Mouse (Mus musculus): Measurements from ENCODE around the gene Idh1. TPM values are rescaled to one million over a fixed set of nuclear protein-coding genes. Genes with fewer than 3 reads are reported as not detected.

Gene Idh1
- total RNA-seq, 2 experiments from 2014 or later, result 202 to 378 TPM

DNA sequence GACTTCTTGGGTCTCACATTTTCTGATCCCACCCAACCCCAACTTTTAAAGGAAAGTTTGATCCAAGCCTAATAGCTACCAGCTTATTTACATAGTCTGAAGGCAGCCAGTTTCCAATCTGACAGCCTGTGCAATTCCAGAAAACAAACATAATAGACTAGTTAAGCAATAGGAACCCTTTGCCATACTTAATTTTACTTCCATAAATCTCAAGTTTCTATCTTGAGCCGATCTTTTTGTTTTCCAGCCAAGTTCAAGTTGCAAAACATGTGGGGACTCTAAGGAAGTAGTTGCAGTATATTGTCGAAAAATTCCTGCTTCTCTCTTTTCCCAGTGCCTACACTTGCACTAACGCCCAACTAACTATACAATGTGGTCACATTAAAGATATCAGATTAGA lies 8.8 kb downstream of the Idh1 start:
- ATAC-seq (ENCODE audit: poor library complexity, severe bottlenecking), result 0 out of 2 replicates have a peak, but pooled peaks have one; percentile 6

- no peak for ATAC-seq (ENCODE audit: poor library complexity, severe bottlenecking)
These were observed 9.4 kb downstream of the Idh1 start for GRCm38 (mm10) chr1:65176912-65177311.

- ATAC-seq (ENCODE audit: poor library complexity, severe bottlenecking), result no peak
These were observed 10.1 kb downstream of the Idh1 start for GRCm38 (mm10) chr1:65176171-65176570.

DNA sequence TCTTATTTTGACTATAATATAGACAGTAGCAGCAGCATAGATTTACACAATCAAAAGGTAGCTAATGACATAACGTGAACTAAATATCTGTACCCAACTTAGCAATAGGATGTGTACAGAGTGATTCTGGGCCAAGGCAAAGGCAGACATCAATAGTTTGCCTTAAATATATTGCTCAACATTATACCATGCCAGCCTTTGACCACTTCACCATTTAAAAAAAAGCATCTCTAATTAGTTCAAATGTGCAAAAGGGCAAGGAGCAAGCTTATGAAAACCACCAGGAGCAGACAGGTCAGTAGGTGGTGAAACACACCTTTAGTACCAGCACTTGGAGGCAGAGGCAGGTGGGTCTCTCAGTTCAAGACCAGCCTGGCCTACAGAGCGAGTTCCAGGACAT lies 12.6 kb downstream of the Idh1 start:
- ATAC-seq (ENCODE audit: poor library complexity, severe bottlenecking), result no peak

DNA sequence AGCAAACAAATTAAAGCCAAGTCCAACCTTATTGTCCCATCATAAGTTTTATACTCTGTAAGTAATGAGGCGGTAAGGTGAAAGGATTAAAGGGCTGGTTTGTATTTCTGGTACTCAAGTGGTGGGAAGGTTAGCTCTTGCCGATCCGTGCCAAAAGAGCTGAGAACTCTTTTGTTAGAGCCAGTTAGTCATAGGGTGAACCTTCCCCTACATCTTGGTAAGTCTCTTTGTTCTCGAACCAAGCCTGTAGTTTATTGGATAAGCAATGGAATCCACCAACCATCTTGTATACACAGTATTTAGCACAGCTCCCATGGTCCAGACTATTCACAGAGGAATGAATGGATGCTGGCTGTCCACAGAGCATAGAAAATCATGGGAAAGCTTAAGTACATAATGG lies 14.7 kb downstream of the Idh1 start:
- no peak for ATAC-seq (ENCODE audit: poor library complexity, severe bottlenecking)

- ATAC-seq (ENCODE audit: poor library complexity, severe bottlenecking), result no peak
These were observed 16.4 kb downstream of the Idh1 start for GRCm38 (mm10) chr1:65169947-65170346.

- no peak for ATAC-seq (ENCODE audit: poor library complexity, severe bottlenecking)
These were observed 16.8 kb downstream of the Idh1 start for GRCm38 (mm10) chr1:65169536-65169935.

DNA sequence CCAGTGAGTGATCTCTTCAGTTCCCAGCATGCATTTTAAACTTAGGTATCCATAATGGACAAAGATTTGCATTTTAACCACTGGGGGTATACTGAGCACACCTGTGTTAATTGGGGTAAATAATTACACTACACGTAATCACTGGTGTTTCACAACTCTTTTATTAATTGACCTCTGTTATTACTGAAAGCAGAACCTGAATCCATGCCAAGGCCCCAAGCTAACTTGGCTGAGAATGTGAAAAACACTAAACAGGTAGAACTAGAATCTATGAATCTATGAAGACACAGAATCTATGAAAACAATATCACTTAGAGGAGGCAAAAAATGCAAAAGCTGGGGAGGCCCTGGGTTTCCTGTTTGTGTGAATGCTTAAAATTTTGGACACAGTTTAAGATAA lies 18.8 kb downstream of the Idh1 start:
- ATAC-seq (ENCODE audit: poor library complexity, severe bottlenecking), result no peak

- no peak for ATAC-seq (ENCODE audit: poor library complexity, severe bottlenecking)
These were observed 24.1 kb downstream of the Idh1 start for GRCm38 (mm10) chr1:65162210-65162609.

GRCm38 (mm10) chr1:65156111-65156510 lies 30.2 kb downstream of the Idh1 start:
- no peak for ATAC-seq (ENCODE audit: poor library complexity, severe bottlenecking)

GRCm38 (mm10) chr1:65154814-65155213 lies 31.5 kb downstream of the Idh1 start:
- ATAC-seq (ENCODE audit: poor library complexity, severe bottlenecking), result no peak

DNA sequence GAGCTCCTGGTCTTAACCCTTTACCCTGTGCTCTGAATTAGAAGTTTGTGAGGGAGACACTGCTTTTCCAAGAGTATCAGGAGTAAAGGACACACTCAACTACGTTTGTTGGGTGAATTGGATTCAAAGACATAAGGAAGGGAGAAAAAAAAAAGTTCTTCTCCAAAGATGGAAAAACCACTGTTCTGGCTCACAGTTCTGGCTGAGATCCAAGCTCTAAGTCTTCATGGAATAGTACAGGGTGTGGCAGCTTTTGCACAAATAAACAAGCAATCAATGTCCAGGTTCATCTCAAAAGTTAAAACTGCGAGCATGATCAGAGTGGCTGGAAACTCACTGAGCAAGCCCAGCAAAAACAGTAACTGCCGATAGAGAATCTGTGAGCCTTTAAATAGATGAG lies 38.3 kb downstream of the Idh1 start:
- ATAC-seq (ENCODE audit: poor library complexity, severe bottlenecking), result no peak

DNA sequence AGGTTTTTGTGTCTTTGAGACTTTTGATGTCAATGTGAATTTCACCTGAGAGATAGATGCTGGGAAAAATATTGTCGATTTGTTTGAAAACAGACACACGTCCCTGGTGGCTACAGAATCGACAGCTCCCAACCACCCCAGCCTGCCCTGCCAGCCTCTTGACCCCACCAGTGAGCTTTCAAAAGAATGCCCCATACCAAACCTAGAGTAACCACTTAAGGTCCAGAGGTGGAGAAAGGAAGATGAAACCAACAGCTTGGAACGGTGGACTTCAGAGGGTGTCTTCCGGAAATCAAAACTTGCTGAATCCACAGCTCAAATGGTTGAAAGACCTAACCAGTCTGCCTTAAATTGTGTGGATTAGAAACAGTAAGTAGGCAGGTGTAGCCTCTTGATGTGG lies 39.0 kb downstream of the Idh1 start:
- ATAC-seq (ENCODE audit: poor library complexity, severe bottlenecking), result no peak

DNA sequence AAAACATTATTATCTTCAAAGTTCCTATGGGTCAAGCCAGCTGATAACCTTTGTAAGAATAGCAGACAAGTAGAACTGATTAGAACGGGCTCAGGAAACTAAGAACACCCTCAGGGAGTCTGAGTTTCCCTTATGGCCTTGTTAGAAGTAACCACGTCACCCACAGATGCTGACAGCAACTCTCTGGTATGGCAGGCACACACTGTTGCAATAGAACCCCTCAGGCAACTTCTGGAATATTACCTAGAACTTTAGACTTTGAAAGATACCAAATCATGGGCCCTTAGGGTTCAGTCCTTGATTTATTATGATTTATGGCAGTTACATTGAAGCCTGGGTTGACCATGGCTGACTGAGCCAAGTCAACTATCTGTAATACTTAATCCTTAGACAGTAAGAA lies 39.7 kb downstream of the Idh1 start:
- ATAC-seq (ENCODE audit: poor library complexity, severe bottlenecking), result no peak

- ATAC-seq (ENCODE audit: poor library complexity, severe bottlenecking), result no peak
These were observed 41.5 kb downstream of the Idh1 start for GRCm38 (mm10) chr1:65144783-65145182.

GRCm38 (mm10) chr1:65137560-65137959 lies 48.7 kb downstream of the Idh1 start:
- no peak for ATAC-seq (ENCODE audit: poor library complexity, severe bottlenecking)

GRCm38 (mm10) chr1:65132833-65133232 lies 53.5 kb downstream of the Idh1 start:
- no peak for ATAC-seq (ENCODE audit: poor library complexity, severe bottlenecking)

- ATAC-seq (ENCODE audit: poor library complexity, severe bottlenecking), result no peak
These were observed 54.6 kb downstream of the Idh1 start for GRCm38 (mm10) chr1:65131671-65132070.

- ATAC-seq (ENCODE audit: poor library complexity, severe bottlenecking), result no peak
These were observed 56.1 kb downstream of the Idh1 start for GRCm38 (mm10) chr1:65130226-65130625.

DNA sequence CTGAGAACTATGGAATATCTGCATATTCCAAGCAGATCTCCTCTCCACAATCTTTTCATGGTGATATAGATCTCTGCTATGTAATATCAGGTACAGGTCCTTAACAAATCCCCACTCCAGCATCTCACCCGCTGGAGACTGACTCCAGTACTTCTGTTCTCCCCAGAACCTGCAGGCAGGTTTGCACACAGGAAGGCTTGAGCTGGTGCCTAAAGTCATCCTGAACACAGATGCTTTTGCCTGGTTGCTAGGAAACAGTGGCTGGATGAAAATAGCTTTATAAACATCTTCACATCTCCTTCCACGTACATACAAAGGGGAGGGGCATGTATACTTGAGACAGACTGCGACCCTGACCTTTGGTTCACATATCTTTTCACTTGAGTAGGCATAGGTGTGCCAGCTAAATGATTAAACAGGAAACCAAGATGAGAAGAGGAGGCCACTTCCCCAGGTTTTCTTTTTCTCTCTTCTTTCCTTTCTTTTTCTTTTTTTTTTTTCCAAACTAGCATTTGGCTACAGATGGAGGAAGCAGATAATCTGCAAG lies 56.6 kb downstream of the Idh1 start:
- no peak for ATAC-seq (ENCODE audit: poor library complexity, severe bottlenecking)

- ATAC-seq (ENCODE audit: poor library complexity, severe bottlenecking), result no peak
These were observed 63.5 kb downstream of the Idh1 start, which contains the start of gene D630023F18Rik for GRCm38 (mm10) chr1:65122574-65123372. Gene D630023F18Rik, minus strand, starts transcription at chr1:65123214.

DNA sequence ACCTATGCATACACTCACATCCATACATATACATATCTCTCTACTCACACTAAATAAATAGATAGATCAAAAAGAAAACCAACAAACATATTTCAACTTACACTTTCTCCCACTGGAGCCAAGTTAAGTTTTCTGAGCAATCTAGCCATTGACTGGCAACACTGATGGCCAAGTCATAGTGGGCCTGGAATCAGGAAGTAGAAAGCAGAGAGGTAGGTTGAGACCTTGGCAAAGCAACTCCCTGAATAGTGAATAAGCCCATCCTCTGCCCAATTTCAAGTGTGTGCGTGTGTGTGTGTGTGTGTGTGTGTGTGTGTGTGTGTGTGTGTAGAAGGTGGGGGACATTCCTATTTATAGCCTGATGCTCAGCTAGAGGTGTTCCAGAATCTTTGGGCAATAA lies 66.9 kb downstream of the Idh1 start, which contains the start of gene Gm28845:
TSS of gene Gm28845 (minus strand) at position 121 of the 400 bp plus-strand sequence.
- ATAC-seq (ENCODE audit: poor library complexity, severe bottlenecking), result no peak

Data from megakaryocyte, adult 5-6 weeks (primary cell).